Mouse (Mus musculus) layer of hippocampus, adult 9-10 months (tissue): ENCODE results near the gene Syt16.

Source experiments
- DNase-seq: peaks from one replicate; pipeline ENCODE4 v3.0.0; 2022; ENCODE audit warnings: low spot score

The Syt16 gene

GRCm38 (mm10) chr12:74108663-74109081, 111.2 kb downstream of the Syt16 start:
- DNase-seq = no peak

- DNase-seq = no peak
Measured at GRCm38 (mm10) chr12:74109462-74110068, 112.1 kb downstream of the Syt16 start.

GRCm38 (mm10) chr12:74116825-74117224, 119.4 kb downstream of the Syt16 start:
- no peak for DNase-seq

- no peak for DNase-seq
Measured at GRCm38 (mm10) chr12:74125796-74126195, 128.3 kb downstream of the Syt16 start.

- DNase-seq = no peak
Measured at GRCm38 (mm10) chr12:74128229-74128628, 130.8 kb downstream of the Syt16 start.

GRCm38 (mm10) chr12:74131790-74132189, 134.3 kb downstream of the Syt16 start:
- DNase-seq = no peak

- DNase-seq = no peak
Measured at GRCm38 (mm10) chr12:74142147-74142546, 144.7 kb downstream of the Syt16 start.

GRCm38 (mm10) chr12:74144385-74144784, 146.9 kb downstream of the Syt16 start:
- no peak for DNase-seq

GRCm38 (mm10) chr12:74160791-74161190, 163.3 kb downstream of the Syt16 start:
- DNase-seq = no peak

GRCm38 (mm10) chr12:74163080-74163479, 165.6 kb downstream of the Syt16 start:
- no peak for DNase-seq

- DNase-seq = no peak
Measured at GRCm38 (mm10) chr12:74171257-74171656, 173.8 kb downstream of the Syt16 start.

GRCm38 (mm10) chr12:74173902-74174301, 176.4 kb downstream of the Syt16 start:
- DNase-seq = peak; percentile 35

- no peak for DNase-seq
Measured at GRCm38 (mm10) chr12:74184596-74184995, 187.1 kb downstream of the Syt16 start.

- DNase-seq = no peak
Measured at GRCm38 (mm10) chr12:74188243-74188785, 190.9 kb downstream of the Syt16 start.

- DNase-seq = peak; percentile 45
Measured at GRCm38 (mm10) chr12:74188815-74189214, 191.4 kb downstream of the Syt16 start.

- no peak for DNase-seq
Measured at GRCm38 (mm10) chr12:74189840-74190239, 192.4 kb downstream of the Syt16 start.

GRCm38 (mm10) chr12:74190297-74190696, 192.8 kb downstream of the Syt16 start:
- no peak for DNase-seq

GRCm38 (mm10) chr12:74192552-74192951, 195.1 kb downstream of the Syt16 start:
- no peak for DNase-seq

GRCm38 (mm10) chr12:74201410-74201809, 203.9 kb downstream of the Syt16 start:
- no peak for DNase-seq

- no peak for DNase-seq
Measured at GRCm38 (mm10) chr12:74202431-74203042, 205.1 kb downstream of the Syt16 start.

- DNase-seq = no peak
Measured at GRCm38 (mm10) chr12:74212156-74212555, 214.7 kb downstream of the Syt16 start.

- no peak for DNase-seq
Measured at GRCm38 (mm10) chr12:74216103-74216728, 218.8 kb downstream of the Syt16 start.

- DNase-seq = no peak
Measured at GRCm38 (mm10) chr12:74219909-74220308, 222.4 kb downstream of the Syt16 start.
